Mouse (Mus musculus) liver, postnatal 0 days (tissue): Measurements from ENCODE around the gene Cyren.

ENCODE experiments used
- CTCF ChIP-seq: sonication (generic); IDR thresholded peaks from 2 replicates; pipeline ENCODE4 v1.5.1; 2016; ENCODE audit warnings: antibody characterized with exemption, low read depth
- EP300 ChIP-seq: IDR thresholded peaks from 2 replicates; pipeline ENCODE4 v1.6.1; 2016; ENCODE audit warnings: antibody characterized with exemption, low read depth, mild to moderate bottlenecking

DNA sequence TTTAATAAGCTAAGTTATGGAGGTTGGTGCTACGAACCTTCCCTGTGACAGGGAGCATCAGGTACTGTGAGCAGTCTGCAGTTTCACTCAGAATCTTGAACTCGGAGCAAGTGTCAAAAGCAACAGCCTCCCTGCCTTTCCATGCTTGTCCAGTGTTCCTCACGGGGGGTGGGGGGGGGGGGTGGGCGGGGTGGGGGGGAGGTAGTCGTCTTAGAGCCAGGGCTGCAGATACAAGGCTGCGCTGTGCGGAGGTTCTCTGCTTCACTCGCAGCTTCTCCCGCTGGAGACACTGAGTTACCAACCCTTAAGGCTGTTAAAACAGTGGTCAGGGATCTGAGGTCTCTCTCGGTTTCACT, 9.9 kb downstream of the Cyren start:
- TF ChIP-seq CTCF (no peak), EP300 (no peak)
